Mouse (Mus musculus) liver, embryonic 15.5 days (tissue): ENCODE results near the gene Olfr165. TPM values are rescaled to one million over a fixed set of nuclear protein-coding genes. Genes with fewer than 3 reads are reported as not detected.
"Not testable (repeated sequence)": the region's sequence is repeated elsewhere in the genome, so short reads cannot be mapped to it uniquely, and the experiment has no call there.

Source experiments
- ATAC-seq: fragments of 200-750 bp; cut with Nextera tagmentation; 2 replicates; pipeline ENCODE4 v1.8.0; 2017; ENCODE audit warnings: moderate number of reproducible peaks, mild to moderate bottlenecking, moderate library complexity; ENCODE audit not compliant: insufficient read depth
- H3K27ac ChIP-seq: fragments of 300-500 bp; sonication (generic); replicated peaks from 2 replicates; pipeline ENCODE4 v1.5.1; 2015; ENCODE audit warnings: mild to moderate bottlenecking, inconsistent platforms
- H3K27me3 ChIP-seq: fragments of 300-500 bp; sonication (generic); 2 replicates; pipeline ENCODE4 v1.6.1; 2015; ENCODE audit warnings: mild to moderate bottlenecking, inconsistent platforms
- H3K36me3 ChIP-seq: fragments of 300-500 bp; sonication (generic); replicated peaks from 2 replicates; pipeline ENCODE4 v1.6.1; 2015; ENCODE audit warnings: moderate library complexity, mild to moderate bottlenecking, inconsistent platforms
- H3K4me1 ChIP-seq: fragments of 300-500 bp; sonication (generic); replicated peaks from 2 replicates; pipeline ENCODE4 v1.6.1; 2015; ENCODE audit warnings: inconsistent platforms
- H3K4me2 ChIP-seq: fragments of 300-500 bp; sonication (generic); 2 replicates; pipeline ENCODE4 v1.6.1; 2015; ENCODE audit warnings: moderate library complexity, mild to moderate bottlenecking, inconsistent platforms
- H3K4me3 ChIP-seq: fragments of 300-500 bp; sonication (generic); replicated peaks from 2 replicates; pipeline ENCODE4 v1.5.1; 2015; ENCODE audit warnings: mild to moderate bottlenecking, inconsistent platforms
- H3K9ac ChIP-seq: fragments of 300-500 bp; sonication (generic); 2 replicates; pipeline ENCODE4 v1.6.1; 2015; ENCODE audit warnings: moderate library complexity, mild to moderate bottlenecking, inconsistent platforms
- H3K9me3 ChIP-seq: fragments of 300-500 bp; sonication (generic); replicated peaks from 2 replicates; pipeline ENCODE4 v1.6.1; 2016; ENCODE audit warnings: inconsistent platforms
- WGBS: fragments of 180-500 bp; shearing (Covaris S2); methylation state at CpG from one replicate; pipeline ENCODE4 v1.1.7; 2015; ENCODE audit warnings: mixed read lengths; ENCODE audit not compliant: insufficient replicate concordance; 5-methylcytosine and 5-hydroxymethylcytosine counted together
- polyA plus RNA-seq: library from polyadenylated mRNA; unstranded; fragments of >200 nt; fragmentation: Nextera tagmentation; extraction: Ambion mirVana; gene quantifications from 2 replicates; pipeline ENCODE4 v1.2.1, GENCODE M21; 2015

Olfr165 gene
- polyA plus RNA-seq: not detected in 2 replicates

GRCm38 (mm10) chr16:19423034-19423433 is at the start of gene Olfr165:
Olfr165 (minus strand) TSS chr16:19423134.
- H3K4me2 ChIP-seq: no peak within 1 kb of the TSS
- WGBS: 31% methylated on average over 1 of the region's 1 CpGs

GRCm38 (mm10) chr16:19464365-19464764 is 41.4 kb upstream of the Olfr165 start:
- ATAC-seq: no peak
- H3K27me3 ChIP-seq: no peaks in the 10 kb centered on the region
- H3K36me3 ChIP-seq: no peaks in the 10 kb centered on the region
- no peak overlapping the region for H3K9ac ChIP-seq
- H3K4me3 ChIP-seq: no peak overlapping the region
- H3K9me3 ChIP-seq: no peaks in the 10 kb centered on the region
- H3K4me1 ChIP-seq: no peaks in the 10 kb centered on the region
- 45% methylated on average over 1 of the region's 1 CpGs for WGBS
- H3K4me2 ChIP-seq: no peak overlapping the region
- H3K27ac ChIP-seq: no peak overlapping the region

More at GRCm38 (mm10) chr16:19423034-19423433, at the start of gene Olfr165:
- H3K27me3 ChIP-seq: no peaks in the 10 kb centered on the region
- no peak within 1 kb of the TSS for H3K27ac ChIP-seq
- no peaks in the 10 kb centered on the region for H3K36me3 ChIP-seq
- H3K9ac ChIP-seq: no peak within 1 kb of the TSS
- H3K4me1 ChIP-seq: no peaks in the 10 kb centered on the region
- ATAC-seq: no peak
- H3K9me3 ChIP-seq: no peaks in the 10 kb centered on the region
- no peak within 1 kb of the TSS for H3K4me3 ChIP-seq

GRCm38 (mm10) chr16:19458741-19459140 is 35.8 kb upstream of the Olfr165 start:
- not testable (repeated sequence) for H3K4me1 ChIP-seq, ATAC-seq, H3K36me3 ChIP-seq, H3K4me3 ChIP-seq, H3K27ac ChIP-seq, H3K4me2 ChIP-seq, H3K9ac ChIP-seq, H3K27me3 ChIP-seq, H3K9me3 ChIP-seq
- WGBS: 52% methylated on average over 4 of the region's 4 CpGs

- Histone ChIP-seq H3K27me3 (no peaks in the 10 kb centered on the region), H3K4me1 (no peaks in the 10 kb centered on the region), H3K9me3 (no peaks in the 10 kb centered on the region), H3K9ac (no peak overlapping the region), H3K4me3 (no peak overlapping the region), H3K4me2 (no peak overlapping the region), H3K36me3 (no peaks in the 10 kb centered on the region), H3K27ac (no peak overlapping the region)
- WGBS: 49% methylated on average over 3 of the region's 3 CpGs
- no peak for ATAC-seq
Observed at GRCm38 (mm10) chr16:19387984-19388383, 35.0 kb downstream of the Olfr165 start.

Other genes starting within 250 kb of the Olfr165 start
- gene Olfr164, start 109.1 kb downstream of the Olfr165 start, polyA plus RNA-seq: not detected in 2 replicates
- gene Olfr166, start 60.6 kb upstream of the Olfr165 start, polyA plus RNA-seq: not detected in 2 replicates
- gene Olfr167, start 99.1 kb upstream of the Olfr165 start, polyA plus RNA-seq: not detected in 2 replicates
- not detected in 2 replicates for gene Olfr168, start 112.4 kb upstream of the Olfr165 start, polyA plus RNA-seq
- gene Olfr169, start 148.7 kb upstream of the Olfr165 start, polyA plus RNA-seq: not detected in 2 replicates
- gene Olfr170, start 188.7 kb upstream of the Olfr165 start, polyA plus RNA-seq: not detected in 2 replicates
- not detected in 2 replicates for gene Olfr171, start 206.8 kb upstream of the Olfr165 start, polyA plus RNA-seq